Mouse (Mus musculus) mouse trophoblast stem cell (cell line): ENCODE measurements around the gene Ribc2.

Experiments used
- in situ Hi-C, 2 experiments: fragments of 300-500 bp; cut with MseI, MboI; formaldehyde crosslinking; loops; 2 replicates in 1 of 2; 3 replicates in 1 of 2; pipeline ENCODE4 v1.15.1; 2025

Ribc2 gene

DNA sequence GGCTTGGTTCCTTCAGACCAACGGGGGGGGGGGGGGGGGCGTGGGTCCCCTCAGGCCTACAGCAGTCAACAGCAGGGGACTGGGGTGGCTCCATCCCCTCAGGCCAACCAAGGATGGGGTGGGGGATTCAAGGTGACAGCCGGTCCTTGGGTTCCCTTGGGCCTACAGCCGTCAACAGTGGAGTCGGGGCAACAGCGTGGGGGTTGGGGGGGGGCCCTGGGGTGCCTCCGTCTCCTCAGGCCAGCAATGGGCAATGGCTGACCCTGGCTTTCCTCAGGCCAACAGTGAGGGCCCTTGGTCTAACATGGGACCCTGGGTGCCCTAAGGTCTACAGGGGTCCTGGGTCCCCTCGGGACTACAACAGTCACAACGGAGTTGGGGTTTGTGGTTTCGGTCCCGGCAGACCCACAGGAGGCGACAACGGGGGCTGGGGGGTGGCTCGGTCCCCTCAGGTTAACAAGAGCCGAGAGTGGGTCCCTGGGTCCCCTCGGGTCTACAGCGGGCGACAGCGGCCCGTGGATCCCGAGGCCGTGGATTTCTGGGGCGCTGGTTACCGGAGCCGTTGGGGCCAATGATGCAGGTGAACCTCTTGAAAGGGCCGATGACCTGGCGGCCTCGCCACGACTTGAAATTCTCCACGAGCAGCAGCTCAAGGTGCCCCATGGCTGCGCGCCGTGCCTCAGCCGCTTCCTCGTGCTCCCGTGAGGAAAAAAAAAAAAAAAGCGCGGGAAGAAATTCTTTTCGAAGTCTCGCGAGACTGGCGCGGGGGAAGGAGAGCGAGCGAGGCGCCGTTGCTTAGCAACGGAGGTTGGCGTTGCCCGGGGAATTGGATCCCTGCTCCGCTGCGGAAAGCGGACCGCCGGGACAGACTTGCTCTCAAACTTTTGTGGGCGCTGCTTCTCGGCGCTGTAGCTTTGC is at the start of gene Ribc2, which contains the start of gene Smc1b:
Gene Ribc2, plus strand, starts transcription at position 804 of the 918 bp plus-strand sequence.
Gene Smc1b, minus strand, starts transcription at position 690 of the 918 bp plus-strand sequence.
- in situ Hi-C loops: no loop called here

DNA sequence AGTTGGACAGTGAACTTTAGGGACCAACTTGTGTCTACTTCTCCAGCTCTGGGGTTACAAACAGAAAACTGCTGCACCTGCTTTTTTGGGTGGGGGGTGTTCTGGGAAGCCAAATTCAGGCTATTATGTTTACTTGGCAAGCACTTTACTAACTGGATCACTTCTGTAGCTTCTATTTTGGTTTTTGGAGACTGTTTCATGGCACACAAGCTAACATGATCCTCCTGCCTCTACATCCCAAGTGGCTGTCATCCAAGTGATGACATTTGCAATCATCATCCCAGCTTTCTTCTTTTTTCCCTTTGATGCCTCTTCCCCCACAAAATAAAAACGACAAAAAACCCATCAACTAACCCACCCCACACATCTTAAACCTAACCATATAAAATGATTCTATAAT is 46.2 kb upstream of the Ribc2 start:
- in situ Hi-C loops: no loop called here

DNA sequence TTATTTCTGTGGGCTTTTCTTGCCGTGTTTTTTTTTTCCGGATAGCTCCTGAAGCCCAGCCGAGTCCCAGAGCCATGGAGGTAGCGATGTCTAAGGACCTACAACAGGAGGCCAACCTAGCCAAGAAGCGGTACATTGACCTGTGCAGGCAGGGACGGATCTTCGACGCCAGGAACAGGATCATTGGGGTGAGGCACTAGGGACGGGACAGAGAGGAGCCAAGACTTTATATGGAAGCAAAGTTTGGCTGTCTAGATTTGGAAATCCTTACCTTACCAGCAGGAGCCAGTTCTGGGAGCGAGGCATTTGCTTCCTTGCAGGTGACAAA is 279 bp downstream of the Ribc2 start:
- in situ Hi-C loops: no loop called here

DNA sequence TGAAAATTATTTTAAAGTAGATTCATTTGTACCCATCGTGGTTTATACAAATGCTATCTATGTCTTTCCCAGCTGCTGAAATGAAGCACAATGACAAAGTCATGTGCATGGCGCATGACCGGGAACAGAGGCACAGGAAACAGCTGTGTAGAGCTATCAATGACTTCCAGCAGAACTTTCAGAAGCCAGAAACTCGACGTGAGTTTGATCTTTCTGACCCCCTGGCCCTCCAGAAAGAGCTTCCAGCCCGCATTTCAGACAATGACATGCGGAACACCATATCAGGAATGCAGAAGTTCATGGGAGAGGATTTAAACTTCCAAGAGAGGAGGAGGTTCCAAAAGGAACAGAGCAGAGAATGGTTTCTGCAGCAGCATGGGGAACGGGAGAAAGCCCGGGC is 3.3 kb downstream of the Ribc2 start:
- in situ Hi-C loops: no loop called here

DNA sequence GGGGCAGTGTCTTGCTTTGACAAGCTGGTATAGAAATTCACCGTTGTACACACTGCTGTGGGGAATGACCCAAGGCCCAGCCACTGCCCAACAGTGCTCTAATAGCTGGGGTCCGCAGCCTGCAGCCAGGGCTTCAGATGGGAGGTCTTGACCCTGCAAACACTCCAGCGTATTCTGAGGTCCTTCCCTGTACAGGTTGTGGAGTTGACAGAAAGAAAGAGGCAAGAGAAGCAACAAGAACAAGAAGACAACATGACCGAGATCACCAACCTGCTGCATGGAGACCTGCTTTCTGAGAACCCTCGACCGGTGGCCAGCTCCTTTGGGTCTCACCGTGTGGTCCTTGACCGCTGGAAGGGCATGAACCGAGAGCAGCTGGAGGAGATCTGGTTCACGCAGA is 9.4 kb downstream of the Ribc2 start:
- in situ Hi-C loops: no loop called here

DNA sequence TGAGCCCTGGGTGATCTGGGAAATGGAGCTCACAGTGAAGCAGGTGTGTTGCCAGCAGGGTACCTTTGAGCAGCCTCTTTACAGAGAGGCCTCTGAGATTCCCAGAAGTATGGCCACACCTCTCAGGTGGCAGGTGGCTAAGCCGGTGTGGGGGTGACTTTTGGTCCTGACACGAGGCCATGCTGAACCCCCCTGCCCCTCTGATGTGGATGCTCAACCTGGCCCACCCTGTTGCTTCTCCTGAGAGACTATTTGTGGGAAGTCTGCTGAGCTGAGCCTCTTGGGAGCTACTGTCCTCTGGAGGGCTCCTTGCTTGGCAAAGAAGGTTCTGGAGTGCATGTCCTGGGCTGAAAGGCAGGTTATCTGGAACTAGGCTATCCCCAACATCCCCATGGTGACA is 10.6 kb downstream of the Ribc2 start:
- in situ Hi-C loops: no loop called here

DNA sequence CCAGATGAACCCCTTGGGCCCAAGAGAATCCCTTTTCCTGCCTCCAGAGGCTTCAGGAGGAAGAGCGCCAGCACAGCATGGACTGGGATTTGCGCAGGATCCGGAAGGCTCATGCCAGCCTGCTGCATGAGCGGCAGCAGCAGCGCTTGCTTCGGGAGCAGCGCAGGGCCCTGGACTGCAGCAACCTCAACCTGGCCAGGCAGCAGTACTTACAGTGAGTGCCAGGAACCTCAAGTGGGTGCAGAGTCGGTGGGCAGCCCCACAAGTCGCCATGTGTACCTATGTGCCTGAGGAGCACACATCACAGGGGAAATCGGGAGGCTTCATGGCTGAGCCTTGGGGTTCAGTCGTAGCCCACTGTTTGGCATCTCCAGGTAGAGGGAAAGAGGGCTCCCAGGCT is 11.3 kb downstream of the Ribc2 start:
- in situ Hi-C loops: no loop called here

DNA sequence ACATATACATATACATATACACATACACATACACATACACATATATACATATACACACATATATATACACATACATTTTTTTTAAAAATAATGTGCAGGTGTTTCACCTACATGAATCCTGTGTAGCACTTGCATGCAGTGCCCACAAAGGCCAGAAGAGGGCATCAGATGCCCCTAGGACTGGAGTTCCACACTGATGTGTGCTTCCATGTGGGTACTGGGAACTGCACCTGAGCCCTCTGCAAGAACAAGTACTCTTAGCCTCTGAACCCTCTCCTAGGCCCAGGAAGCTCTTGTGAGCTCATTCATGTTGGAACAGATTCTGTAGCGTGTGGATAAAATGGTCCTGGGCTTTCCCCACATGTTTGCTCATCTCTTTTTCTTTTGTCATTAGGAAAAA is 11.9 kb downstream of the Ribc2 start:
- in situ Hi-C loops: no loop called here

DNA sequence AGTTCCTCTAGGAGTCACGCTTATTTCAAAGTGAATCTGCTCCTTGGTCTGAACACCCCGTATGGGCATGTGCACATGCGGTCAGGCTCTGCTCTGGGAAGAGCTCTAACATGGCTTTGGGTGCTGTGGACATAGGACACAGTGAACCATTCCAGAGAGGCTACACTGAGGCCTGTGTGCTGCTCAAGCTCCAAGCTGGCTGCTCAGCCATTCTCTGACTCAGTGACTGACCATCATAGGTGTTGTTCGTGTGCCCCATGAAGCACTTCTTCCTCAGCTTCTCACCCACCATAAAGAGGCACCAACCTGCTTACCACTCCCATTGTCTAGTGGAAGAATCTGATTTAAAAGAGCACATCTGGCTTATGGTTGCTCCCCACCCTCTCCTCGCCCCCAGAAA is 12.4 kb downstream of the Ribc2 start:
- in situ Hi-C loops: no loop called here

DNA sequence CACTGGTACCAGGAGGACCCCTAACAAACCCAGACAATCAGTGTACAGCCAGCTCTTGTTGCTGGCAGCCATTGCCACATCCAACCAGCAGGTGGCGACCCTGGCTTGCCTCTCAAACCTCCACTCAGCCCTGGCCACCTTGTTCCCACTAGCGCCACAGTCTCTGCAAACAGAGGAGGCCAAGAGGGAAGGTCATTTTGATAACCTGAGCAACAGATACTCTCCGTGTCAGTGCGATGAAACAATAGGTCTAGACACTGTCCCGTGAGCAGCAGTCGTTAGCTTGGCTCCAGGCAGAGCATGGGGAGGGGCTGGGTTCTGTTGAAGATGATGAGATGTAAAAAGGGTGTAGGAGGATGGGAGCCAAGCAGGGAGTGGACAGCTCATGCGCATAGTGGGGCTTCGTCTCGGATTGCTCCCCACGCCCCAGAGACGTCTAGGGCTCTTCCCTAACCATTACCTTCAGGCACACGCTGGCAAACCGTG is 19.6 kb downstream of the Ribc2 start:
- in situ Hi-C loops: loop anchor here (5.0 kb wide), 1 partner anchor 81 kb away; no protein-coding TSS in a partner anchor

DNA sequence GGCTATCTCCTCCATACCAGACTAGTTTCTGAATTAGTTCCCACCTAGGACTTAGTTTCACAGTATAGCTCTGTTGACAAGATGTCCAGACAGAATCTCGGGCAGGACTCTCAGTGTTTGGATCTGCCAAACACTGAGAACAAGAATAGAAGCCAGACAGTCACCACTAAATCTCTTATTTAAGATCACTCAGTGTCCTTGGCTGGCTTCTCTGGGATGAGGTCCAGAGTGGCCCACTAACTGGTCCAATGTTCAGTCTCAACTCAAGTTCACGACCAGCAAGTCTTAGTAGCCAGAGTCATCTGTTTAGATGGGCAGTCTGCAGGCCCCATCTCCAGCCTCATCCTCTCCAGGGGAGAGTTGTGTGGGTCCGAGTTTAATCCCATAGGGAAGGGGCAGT is 20.7 kb downstream of the Ribc2 start:
- in situ Hi-C loops: loop anchor here (5.0 kb wide), 1 partner anchor 80 kb away; no protein-coding TSS in a partner anchor

DNA sequence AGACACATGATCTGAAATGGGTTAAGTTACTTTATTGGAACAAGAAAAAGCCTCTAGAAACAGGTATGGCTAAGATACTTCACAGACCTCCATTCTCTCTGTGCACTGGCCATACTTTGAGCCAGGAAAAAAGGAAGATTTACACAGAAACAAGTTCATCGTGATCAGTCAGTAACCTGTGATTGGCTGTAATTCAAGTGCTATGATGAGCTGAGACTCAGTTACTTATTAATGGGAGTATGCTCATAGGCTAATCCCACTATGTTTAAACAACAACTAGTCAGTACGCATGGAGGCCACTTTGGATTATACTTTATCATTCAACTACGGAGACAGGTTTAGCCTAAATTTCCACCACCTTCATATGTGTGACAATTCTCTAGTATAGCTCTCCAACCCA is 22.2 kb downstream of the Ribc2 start:
- in situ Hi-C loops: loop anchor here (5.0 kb wide), 1 partner anchor 78 kb away; no protein-coding TSS in a partner anchor

DNA sequence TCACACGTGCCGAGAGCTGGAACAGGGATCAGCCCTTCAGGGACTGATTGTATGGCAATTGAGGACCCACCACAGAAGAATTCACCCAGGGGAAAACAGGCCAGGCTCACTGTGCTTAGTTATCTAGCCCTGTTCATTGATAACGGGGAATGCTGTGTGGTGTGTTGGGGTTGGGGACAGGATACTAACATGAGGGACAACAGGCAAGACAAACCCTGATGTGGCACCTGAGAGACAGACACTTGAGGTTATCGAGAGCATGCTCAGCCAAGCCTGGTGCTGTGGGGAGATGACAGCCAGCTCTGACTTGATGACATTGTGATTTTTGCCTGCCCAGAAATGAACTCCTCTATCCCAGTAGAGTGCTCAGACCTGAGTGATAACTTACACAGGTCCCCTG is 24.3 kb downstream of the Ribc2 start:
- in situ Hi-C loops: no loop called here

DNA sequence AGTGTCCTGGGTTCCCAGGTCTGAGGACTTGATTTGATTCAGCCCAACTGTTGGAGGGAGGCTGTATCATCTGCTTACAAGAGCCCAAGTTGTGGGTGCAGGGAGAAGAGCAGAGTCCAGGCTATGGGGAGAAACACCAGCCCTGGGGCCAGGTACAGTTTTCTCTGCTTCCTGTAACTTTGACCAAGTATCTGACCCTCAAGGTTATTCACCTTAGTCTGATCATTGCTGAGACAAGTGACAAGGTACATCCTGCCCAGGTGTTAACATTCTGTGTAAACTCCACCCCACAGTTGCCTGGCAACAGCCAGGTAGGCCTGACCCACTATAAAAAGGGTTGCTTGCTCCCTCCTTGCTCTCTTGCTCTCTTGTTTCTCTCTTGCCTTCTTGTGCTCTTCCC is 29.5 kb downstream of the Ribc2 start:
- in situ Hi-C loops: no loop called here

DNA sequence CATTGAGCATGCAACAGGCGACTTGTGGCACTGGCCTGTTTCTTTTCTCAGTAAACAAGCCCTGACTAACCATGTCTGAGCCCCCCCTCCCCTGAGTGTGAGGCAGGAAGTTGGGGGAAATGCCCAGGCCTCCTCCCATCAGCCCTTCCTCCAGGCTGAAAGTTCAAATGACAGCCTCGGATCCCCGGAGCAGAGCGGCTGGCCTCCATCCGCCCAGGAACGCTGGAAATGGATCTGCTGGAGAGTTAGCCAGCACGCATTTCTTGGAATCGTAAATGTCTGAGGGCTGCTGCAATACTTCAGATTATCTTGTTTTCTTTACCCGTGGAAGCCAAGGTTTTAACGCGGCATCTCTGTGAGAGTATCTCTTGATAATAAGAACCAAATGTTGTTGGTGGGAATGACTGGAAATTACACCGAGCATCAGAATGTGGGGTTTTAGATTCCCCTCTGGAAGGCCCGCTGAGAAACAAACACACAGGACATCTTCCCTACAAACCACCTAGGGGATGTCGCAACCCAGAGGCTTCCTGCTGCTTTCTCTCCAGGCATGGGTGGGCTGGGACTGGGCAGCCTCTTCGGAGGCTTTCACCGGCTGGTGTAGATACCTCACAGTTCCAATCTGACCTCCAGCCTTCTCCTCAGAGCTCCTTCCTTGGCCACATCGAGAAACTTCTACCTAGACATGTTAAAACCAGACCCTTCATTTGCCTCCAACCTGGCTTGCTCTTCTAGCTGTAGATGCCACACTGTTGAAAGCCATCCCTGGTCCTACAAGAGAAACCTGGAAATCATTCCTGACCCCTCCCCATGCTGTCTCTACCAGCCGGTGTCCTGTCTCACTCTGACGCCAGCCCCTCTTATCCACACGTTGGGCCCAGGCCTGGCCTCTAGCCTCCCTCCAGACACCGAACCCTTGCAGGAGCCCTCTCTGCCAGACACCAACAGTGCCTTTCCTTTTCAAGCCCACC is 31.1 kb downstream of the Ribc2 start:
- in situ Hi-C loops: no loop called here

DNA sequence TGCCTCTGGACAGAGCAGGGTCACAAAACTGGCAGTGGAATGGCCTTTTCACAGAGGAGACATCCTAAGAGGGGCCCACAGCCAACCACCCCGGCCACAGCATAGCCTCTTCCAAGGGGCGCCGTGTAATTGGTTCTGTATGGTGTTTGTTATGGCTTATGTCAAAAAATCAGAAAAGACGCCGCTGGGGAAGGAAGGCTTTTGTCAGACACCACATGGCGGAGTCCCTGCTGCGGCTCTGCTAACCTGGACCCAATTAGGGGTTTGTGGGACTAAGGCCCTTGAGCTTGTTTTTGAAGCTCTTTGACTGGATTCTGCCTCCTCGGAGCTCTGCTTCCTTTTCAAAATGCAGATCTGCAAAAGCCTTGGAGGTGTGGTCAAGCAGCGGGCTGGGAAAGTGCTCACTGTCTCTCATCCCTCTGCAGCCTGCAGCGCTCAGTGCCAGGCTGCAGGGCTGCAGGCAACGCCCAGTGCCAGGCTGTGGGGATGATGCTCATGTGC is 34.6 kb downstream of the Ribc2 start:
- in situ Hi-C loops: no loop called here

DNA sequence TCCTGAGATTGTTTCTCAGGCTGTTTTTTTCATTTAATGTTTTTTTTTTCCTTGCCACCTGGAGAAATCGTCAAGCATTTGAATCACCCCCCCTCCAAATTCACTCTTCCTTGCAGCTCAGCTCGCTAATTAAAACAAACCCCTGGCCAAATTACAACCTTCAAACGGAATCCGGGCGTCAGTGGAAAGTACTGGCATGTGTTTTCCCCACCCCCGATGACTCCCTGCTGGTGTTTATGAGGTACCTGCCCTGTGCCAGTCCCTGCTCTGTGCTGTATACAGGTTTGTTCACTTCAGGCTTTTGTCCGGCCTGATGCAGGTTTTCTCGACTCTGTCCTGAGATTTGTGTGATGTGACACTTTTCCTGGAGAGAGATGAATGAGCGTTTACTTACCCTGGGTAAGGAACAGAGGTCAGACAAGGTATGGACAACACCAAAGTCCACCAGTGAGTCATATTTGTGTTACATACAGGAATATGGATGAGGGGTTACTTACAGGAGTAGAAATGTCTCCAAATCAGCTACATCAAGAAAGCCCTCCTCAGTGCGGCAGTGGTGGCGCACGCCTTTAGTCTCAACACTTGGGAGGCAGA is 35.3 kb downstream of the Ribc2 start:
- in situ Hi-C loops: no loop called here

DNA sequence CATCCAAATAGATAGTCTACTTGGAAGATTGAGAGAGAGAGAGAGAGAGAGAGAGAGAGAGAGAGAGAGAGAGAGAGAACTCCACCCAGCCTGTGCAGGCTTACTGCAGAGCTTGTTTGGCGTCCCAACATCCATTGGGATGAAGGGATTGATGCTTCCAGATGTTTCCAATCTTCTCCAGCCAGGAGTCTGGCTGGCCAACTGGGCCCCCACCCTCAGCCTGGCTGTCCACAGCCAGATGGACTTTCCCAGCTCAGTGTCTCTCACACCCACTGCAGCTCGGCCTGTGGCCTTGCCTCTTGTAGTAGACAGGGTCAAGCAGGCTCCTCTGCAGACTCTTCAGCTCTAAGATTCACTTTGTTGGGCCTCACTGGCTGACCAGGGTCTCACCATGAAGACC is 40.2 kb downstream of the Ribc2 start:
- in situ Hi-C loops: no loop called here

DNA sequence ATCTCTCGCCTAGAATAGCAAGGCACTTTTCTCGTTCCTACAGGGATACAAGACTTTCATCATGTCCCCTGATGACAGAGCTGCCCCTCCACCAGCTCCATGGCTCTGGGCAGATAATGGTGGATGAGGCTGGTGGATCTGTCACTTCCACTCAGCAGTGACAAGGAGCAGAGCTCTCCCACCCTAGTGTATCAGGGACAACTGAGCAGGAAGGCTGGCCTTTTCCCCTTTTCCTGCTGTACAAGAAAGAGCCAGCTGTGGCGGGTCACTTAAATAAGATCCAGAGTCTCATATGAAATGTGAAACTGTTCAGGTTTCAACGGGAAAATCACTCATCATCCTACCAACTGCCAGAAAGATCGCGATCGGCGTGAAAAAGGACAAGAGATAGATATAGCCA is 41.5 kb downstream of the Ribc2 start:
- in situ Hi-C loops: no loop called here

DNA sequence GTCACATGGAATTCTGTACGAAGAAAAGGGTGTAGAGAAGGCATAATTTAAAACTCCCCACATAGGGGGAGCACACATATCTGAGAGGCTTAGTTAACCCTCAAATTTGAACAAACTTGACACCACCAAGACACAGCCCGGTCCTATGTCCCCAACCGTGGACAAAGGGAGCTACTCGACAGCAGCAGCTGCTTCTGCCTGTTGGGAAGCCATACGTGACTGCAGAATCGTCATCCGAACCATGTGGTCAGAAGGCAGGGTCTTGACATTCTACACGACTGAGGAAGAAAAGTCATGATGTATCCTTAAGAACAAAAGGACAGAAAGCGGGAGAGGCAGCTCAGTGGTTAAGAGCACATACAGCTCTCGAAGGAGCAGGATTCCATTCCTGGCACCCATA is 42.2 kb downstream of the Ribc2 start:
- in situ Hi-C loops: no loop called here

DNA sequence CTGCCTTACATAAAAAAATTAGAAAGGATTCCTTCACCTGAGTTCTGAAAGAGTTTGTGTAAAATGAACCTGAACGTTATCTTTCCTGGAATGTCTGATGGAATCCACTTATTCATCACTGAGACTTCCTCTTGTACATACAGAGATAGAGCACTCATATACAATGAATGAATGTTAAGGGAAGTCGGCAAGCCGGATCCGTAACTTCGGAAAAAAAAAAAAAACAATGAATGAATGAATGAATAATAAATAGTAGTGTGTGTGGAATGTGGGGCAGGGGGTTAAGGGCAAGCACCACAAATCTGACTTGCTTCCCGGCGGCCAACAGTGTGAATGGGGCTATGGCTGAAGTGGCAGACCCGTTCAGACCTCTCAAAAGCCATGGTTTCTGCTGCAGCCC is 45.7 kb downstream of the Ribc2 start:
- in situ Hi-C loops: no loop called here

DNA sequence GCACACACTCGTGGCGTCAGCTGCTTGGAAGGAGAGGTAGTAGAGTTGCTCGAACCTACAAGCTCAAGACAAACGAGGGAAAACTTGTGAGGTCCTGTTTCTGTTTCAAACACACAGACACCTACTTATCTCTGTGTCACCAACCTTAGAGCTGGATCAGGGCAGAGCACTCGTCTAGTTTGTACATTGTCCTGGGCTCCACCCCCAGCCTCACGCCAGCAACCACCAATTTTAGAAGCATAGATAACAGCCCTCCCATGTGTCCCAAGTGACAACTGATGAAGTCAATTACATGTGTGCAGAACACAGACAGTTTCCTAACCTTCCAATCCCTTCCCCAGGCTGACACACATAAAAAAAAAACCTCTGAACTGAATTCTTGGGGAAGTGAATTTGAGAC is 46.3 kb downstream of the Ribc2 start:
- in situ Hi-C loops: no loop called here
